Mouse (Mus musculus): ENCODE results near the gene Rilpl1.

DNA sequence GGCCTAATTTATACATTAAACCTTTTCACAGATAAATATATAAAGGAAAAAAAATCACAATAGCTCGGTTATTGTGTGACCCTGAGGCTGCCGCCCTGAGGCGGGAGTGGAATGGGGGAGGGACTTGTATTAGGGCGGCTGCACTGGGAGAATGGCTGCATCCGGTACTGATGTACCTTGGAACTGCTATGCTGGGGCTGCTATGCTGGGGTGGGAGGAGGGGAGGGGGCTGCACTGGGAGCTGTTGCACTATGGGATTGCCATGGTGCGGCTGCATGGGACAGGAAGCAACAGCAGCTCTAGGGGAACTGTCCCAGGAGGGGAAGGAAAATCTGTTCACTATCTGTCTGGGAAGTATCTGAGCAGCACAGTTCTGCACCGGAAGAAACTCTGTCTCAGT is 1.3 kb upstream of the Rilpl1 start:
- TF ChIP-seq CTCF (IDR thresholded peaks at IDR 0.05; ENCODE audit: low read depth): no peak
- TF ChIP-seq EP300 (optimal IDR thresholded peaks at IDR 0.05): no peak

Measured in stomach, postnatal 0 days (tissue).